Mouse (Mus musculus): Measurements from ENCODE around the gene Ccdc61. TPM values are rescaled to one million over a fixed set of nuclear protein-coding genes. Genes with fewer than 3 reads are reported as not detected.
A peak's percentile ranks its signal among the peaks of the same experiment; 100 is the strongest.

Gene Ccdc61
- total and polyA plus RNA-seq, 3 experiments, result 10.0 to 28.5 (median 10.1) TPM

DNA sequence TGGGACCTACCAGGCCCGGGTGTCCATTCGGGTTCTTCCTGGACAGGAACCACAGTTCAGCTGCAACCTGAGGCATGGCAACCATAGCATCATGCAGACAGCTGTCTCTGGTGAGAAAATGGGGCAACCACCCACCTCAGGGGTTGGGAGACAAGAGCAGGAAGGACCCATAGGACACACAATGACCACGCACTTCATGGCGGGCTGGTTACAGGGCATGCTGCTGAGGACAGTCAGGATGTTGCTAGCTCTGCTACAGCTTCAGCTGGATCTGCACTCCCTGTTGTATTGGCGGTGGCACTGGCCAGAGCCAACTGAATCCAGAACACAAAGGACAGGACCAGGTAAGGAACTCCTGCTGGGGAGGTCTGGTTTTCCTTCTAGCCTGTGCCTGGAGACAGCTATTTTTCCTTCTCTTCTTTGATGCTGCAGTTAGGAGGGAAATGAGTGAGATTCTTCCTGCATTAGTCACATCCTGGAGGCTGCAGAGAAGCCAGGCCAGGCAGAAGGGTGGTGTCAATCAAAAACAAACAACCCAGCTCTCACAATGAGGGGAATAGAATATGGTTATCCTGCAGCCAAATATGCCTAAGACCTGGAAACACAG, 51.8 kb downstream of the Ccdc61 start:
- peak; percentile 36 for DNase-seq

DNA sequence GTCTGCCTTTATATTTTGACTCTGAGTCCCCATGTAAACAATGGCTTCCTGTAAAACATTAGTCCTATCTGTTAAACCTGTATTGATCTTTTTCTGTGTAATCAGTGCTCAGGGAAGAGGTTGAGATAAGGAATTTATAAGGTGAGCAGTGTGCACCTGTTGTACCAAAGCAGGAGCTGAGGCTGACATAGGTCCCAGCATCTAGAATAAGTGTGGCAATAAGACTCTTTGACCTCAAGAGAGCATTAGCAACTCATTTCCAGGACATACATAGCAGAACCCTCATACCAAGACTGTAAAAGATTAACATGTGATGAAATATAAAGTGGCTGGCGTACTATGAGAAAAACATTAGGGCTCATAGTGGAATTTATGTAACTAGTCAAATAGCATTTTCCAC, 61.8 kb downstream of the Ccdc61 start:
- no peak for DNase-seq

DNA sequence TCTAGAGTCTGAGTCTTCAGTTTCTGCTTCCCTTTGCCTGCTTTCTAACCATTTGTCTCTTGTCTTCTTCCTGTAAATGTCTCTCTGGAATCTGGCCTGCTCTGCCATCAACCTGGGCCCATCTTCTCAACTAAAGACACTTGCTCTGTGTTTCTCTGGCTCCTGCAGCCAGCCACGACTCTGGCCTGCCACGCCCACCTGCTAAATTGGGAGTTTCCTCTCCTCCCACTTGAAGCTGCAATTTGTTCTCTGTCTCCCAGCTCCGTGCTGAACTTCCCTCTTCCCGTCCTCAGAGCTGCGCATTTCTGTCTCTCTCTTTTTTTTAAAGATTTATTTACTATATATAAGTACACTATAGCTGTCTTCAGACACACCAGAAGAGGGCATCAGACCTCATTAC, 65.4 kb downstream of the Ccdc61 start:
- DNase-seq, result no peak

DNA sequence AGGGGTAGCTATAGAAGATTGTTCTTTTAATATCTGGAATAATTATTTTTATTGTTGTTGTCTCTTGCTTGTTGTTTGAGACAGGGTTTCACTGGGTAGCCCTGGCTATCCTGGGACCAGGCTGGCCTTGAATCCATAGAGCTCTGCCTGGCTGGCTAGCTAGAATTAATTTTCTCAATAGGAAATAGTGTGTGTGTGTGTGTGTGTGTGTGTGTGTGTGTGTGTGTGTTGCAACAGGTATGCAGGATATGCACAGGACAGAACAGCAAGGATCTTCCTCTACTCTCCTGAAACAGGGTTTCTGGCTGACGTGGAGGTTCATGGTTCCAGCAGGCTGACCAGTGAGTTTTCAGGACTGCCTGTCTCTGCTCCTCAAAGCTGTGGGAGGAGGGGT, 69.0 kb downstream of the Ccdc61 start:
- DNase-seq, result no peak

Other genes starting within 250 kb of the Ccdc61 start
- gene Psg20, start 224.2 kb downstream of the Ccdc61 start, total RNA-seq (2021), result not detected
- gene Psg20, start 224.2 kb downstream of the Ccdc61 start, polyA plus RNA-seq (2012; rRNA removed), result not detected in 2 replicates
- gene Psg22, start 192.3 kb downstream of the Ccdc61 start, total RNA-seq (2021), result not detected
- not detected in 2 replicates for gene Psg22, start 192.3 kb downstream of the Ccdc61 start, polyA plus RNA-seq (2012; rRNA removed)
- not detected for gene Psg19, start 111.9 kb downstream of the Ccdc61 start, total RNA-seq (2021)
- not detected in 2 replicates for gene Psg19, start 111.9 kb downstream of the Ccdc61 start, polyA plus RNA-seq (2012; rRNA removed)
- not detected for gene Psg17, start 88.8 kb downstream of the Ccdc61 start, total RNA-seq (2021)
- not detected in 2 replicates for gene Psg17, start 88.8 kb downstream of the Ccdc61 start, polyA plus RNA-seq (2012; rRNA removed)
- gene Mill2, start 70.4 kb downstream of the Ccdc61 start, total RNA-seq (2021), result 1 to 10 TPM; 7.0 to 7.5 TPM
- 4.6 and 4.9 TPM in 2 replicates for gene Mill2, start 70.4 kb downstream of the Ccdc61 start, polyA plus RNA-seq (2012; rRNA removed)
- gene Pglyrp1, start 39.1 kb downstream of the Ccdc61 start, total RNA-seq (2021), result 1 to 10 TPM; 1.2 TPM
- gene Pglyrp1, start 39.1 kb downstream of the Ccdc61 start, polyA plus RNA-seq (2012; rRNA removed), result 3.6 and 5.2 TPM in 2 replicates
- gene Nova2, start 15.5 kb upstream of the Ccdc61 start, total RNA-seq (2021), result 1 to 10 TPM; 3.5 to 4.6 TPM
- gene Nova2, start 15.5 kb upstream of the Ccdc61 start, polyA plus RNA-seq (2012; rRNA removed), result 1.7 and 1.9 TPM in 2 replicates
- not detected for gene Nanos2, start 77.0 kb upstream of the Ccdc61 start, total RNA-seq (2021)
- not detected in 2 replicates for gene Nanos2, start 77.0 kb upstream of the Ccdc61 start, polyA plus RNA-seq (2012; rRNA removed)
- gene Mypop, start 80.8 kb upstream of the Ccdc61 start, total RNA-seq (2021), result 10 to 100 TPM in 1 of 2 experiments, 1 to 10 TPM in 1; 8.9 to 16.8 TPM
- gene Mypop, start 80.8 kb upstream of the Ccdc61 start, polyA plus RNA-seq (2012; rRNA removed), result 36.5 and 39.8 TPM in 2 replicates
- 10 to 100 TPM; 36.8 to 44.3 TPM for gene Irf2bp1, start 93.6 kb upstream of the Ccdc61 start, total RNA-seq (2021)
- 74.8 and 78.3 TPM in 2 replicates for gene Irf2bp1, start 93.6 kb upstream of the Ccdc61 start, polyA plus RNA-seq (2012; rRNA removed)
- not detected for gene Foxa3, start 113.1 kb upstream of the Ccdc61 start, total RNA-seq (2021)
- 0.08 and 0.24 TPM in 2 replicates for gene Foxa3, start 113.1 kb upstream of the Ccdc61 start, polyA plus RNA-seq (2012; rRNA removed)
- gene Sympk, start 114.0 kb upstream of the Ccdc61 start, total RNA-seq (2021), result 100 to 1,000 TPM in 1 of 2 experiments, 10 to 100 TPM in 1; 94.4 to 103 TPM
- gene Sympk, start 114.0 kb upstream of the Ccdc61 start, polyA plus RNA-seq (2012; rRNA removed), result 123 and 159 TPM in 2 replicates
- not detected for gene Rsph6a, start 144.3 kb upstream of the Ccdc61 start, total RNA-seq (2021)
- not detected in 2 replicates for gene Rsph6a, start 144.3 kb upstream of the Ccdc61 start, polyA plus RNA-seq (2012; rRNA removed)
- 10 to 100 TPM; 44.2 to 58.5 TPM for gene Dmwd, start 165.8 kb upstream of the Ccdc61 start, total RNA-seq (2021)
- gene Dmwd, start 165.8 kb upstream of the Ccdc61 start, polyA plus RNA-seq (2012; rRNA removed), result 144 and 152 TPM in 2 replicates
- gene Dmpk, start 173.4 kb upstream of the Ccdc61 start, total RNA-seq (2021), result 100 to 1,000 TPM; 130 to 142 TPM
- gene Dmpk, start 173.4 kb upstream of the Ccdc61 start, polyA plus RNA-seq (2012; rRNA removed), result 743 and 836 TPM in 2 replicates
- gene Six5, start 184.2 kb upstream of the Ccdc61 start, total RNA-seq (2021), result 10 to 100 TPM; 12.6 to 16.1 TPM
- 77.3 and 86.0 TPM in 2 replicates for gene Six5, start 184.2 kb upstream of the Ccdc61 start, polyA plus RNA-seq (2012; rRNA removed)
- gene Gm4969, start 208.0 kb upstream of the Ccdc61 start, total RNA-seq (2021), result not detected
- 0.04 TPM in 1 of 2 replicates, not detected in the other for gene Gm4969, start 208.0 kb upstream of the Ccdc61 start, polyA plus RNA-seq (2012; rRNA removed)
- 10 to 100 TPM; 11.9 to 12.8 TPM for gene Fbxo46, start 209.4 kb upstream of the Ccdc61 start, total RNA-seq (2021)
- gene Fbxo46, start 209.4 kb upstream of the Ccdc61 start, polyA plus RNA-seq (2012; rRNA removed), result 12.8 and 13.5 TPM in 2 replicates
- 10 to 100 TPM; 14.0 to 21.2 TPM for gene Qpctl, start 238.9 kb upstream of the Ccdc61 start, total RNA-seq (2021)
- 24.6 and 26.3 TPM in 2 replicates for gene Qpctl, start 238.9 kb upstream of the Ccdc61 start, polyA plus RNA-seq (2012; rRNA removed)
- 10 to 100 TPM; 78.3 to 93.6 TPM for gene Snrpd2, start 239.3 kb upstream of the Ccdc61 start, total RNA-seq (2021)
- 5.3 and 7.9 TPM in 2 replicates for gene Snrpd2, start 239.3 kb upstream of the Ccdc61 start, polyA plus RNA-seq (2012; rRNA removed)

Data from adrenal gland, adult 2 months (tissue).